Mouse (Mus musculus): ENCODE measurements around the gene Ugt1a7c.

DNA sequence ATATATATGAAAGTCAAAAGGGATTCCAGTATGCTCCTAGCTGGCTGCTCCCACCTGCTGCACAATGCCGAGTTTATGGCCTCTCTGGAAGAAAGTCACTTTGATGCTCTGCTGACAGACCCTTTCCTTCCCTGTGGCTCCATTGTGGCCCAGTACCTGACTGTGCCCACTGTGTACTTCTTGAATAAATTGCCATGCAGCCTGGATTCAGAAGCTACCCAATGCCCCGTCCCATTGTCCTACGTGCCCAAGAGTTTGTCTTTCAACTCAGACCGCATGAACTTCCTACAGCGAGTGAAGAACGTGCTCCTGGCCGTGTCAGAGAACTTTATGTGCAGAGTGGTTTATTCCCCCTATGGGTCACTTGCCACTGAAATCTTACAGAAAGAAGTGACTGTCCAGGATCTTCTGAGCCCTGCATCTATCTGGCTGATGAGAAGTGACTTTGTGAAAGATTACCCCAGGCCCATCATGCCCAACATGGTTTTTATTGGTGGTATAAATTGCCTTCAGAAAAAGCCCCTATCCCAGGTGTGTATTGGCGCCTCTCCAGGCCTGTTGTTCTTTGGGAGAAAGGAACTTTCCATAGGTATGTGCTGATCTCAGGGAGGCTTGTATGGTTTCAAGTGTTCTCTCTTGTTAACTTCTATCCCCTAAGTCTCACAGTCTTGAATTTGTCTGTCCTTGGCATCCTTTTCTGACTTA is 117.6 kb downstream of the Ugt1a7c start:
- no peak for TF ChIP-seq CTCF (IDR thresholded peaks at IDR 0.05; ENCODE audit: low read depth)
- no peak for TF ChIP-seq EP300 (IDR thresholded peaks at IDR 0.05; ENCODE audit: low read depth)
